Mouse (Mus musculus) v-Abl transformed pro-B cells (cell line): ENCODE results near the gene Mmp15.

Source experiments
- in situ Hi-C, 2 experiments: fragments of 400-800 bp; cut with MboI; formaldehyde crosslinking; loops; one replicate each; pipeline ENCODE4 v1.15.1; 2025; ENCODE audit not compliant: unreplicated experiment in 2 of 2

Mmp15 gene

DNA sequence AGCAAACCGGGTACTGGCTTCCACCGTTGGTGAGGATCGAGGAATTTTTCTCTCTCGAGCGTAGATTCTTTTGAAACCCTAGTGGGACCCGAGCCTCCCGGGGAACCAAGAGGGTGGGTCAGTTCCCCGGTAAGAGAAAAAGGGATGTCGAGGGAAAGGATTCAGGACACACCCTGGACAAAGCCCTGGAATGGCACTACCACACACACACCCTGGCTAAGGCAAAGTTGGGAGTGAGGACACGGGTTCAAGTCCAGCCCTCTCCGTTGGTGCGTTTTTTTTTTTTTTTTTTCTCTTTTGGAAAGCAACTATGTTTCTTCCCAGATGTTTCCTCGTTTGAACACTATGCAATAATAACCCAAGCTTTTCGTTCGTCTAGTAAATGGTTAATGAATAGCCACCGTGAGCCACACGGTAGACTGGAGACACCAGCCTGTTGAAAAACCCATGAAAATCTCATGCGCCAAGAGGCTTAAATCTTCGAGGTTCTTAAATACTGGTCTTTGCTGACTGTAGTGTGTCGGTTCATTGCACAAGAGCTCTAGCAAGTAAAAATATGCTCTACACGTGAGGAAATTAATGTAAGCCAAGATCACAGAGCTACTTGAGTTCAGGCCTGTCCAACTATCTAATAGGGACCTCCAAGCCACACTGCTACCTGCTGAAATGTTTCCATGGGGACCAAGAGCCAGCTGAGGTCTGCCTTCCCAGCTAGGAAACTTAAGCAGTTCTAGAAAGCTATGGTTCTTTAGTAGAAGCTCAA, 19.4 kb upstream of the Mmp15 start:
- in situ Hi-C loops = loop anchor here (5.0 to 25.0 kb wide), 4 partner anchors 75 to 552 kb away; partner anchors contain the start of genes Cnot1 (in 1 of the 2), Got2 (in 1 of the 2) and Sap18b (in 1 of the 2)

DNA sequence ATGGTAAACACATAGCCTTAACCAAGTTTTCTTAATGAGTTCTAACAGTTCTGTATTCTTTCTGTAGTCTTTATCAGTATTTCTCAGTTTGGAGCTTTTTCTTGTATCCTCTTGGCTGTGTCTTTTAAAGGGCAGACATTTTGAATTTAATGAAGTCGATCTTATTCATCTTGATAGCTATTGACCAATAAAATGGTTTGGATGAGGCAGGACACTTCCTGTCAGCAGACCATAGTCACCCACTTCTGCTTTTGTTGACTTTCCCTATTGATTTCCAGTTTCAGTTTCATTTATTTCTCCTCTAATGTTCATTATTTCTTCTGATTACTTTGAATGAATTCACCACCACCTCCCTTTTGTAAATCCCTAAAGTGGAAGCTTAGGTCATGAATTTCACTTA, 16.4 kb upstream of the Mmp15 start:
- in situ Hi-C loops = loop anchor here (5.0 to 25.0 kb wide), 4 partner anchors 97 to 549 kb away; partner anchors contain the start of genes Cfap20 (in 1 of the 2), Cnot1 (in 1 of the 2), Got2 (in 1 of the 2) and Sap18b (in 1 of the 2)

DNA sequence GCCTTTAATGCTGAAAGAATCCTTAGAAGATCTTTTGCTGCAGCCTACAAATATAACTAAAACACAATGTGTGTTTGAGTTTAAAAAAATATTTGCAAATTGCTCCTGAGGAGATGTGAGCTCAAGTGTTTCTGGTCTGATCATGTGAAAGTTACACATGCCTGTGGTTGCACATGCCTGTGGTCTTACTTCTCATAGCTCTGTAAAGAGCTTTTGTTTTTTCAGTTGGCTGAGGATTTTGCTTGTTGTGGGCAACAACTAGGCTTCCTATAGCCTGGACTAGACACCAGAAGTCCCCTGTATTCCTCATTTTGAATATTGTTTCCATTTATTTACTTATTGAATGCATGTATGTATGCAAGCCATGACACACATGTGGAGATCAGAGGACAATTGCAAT, 15.7 kb upstream of the Mmp15 start:
- in situ Hi-C loops = loop anchor here (5.0 to 25.0 kb wide), 4 partner anchors 96 to 548 kb away; partner anchors contain the start of genes Cfap20 (in 1 of the 2), Cnot1 (in 1 of the 2), Got2 (in 1 of the 2) and Sap18b (in 1 of the 2)

DNA sequence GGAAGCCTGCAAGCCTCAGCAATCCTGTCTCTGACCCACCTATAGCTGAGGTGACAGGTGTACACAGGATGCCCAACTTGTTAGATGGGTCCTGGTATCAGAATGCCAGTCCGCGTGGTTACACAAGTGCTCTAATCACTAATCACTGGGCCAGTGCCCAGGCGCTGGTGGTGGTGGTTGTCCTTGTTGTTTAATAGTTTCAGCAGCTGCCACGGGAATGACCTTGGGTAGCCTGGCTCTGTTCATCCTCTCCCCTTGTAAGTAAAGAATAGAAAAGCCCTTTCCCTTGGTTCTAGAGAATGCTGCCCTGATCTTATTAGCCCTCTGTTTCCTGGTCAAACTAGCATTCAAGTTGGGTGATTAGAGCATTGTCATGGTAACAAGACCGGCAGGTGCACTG, 10.3 kb upstream of the Mmp15 start:
- in situ Hi-C loops = loop anchor here (5.0 to 25.0 kb wide), 3 partner anchors 356 to 496 kb away; partner anchors contain the start of genes Cnot1 (in 1 of the 2) and Sap18b (in 1 of the 2)

DNA sequence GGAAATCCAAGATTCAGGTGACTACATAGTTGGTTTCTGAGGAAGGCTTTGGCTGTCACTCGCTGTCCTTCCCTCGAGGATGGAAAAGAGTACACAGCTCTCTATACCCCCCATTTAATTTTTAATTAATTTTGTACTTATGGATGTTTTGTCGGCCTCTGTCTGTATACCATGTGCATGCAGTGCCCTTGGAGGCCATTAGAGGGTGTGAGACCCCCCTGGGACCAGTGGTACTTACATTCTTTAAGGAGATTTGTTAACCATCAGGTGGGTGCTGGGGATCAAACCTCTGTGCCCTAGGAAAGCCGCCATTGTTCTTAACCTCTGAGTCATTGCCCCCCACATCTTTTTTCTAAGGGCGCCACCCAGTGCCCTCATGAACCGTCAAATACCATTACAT, 7.4 kb upstream of the Mmp15 start:
- in situ Hi-C loops = loop anchor here (5.0 to 25.0 kb wide), 3 partner anchors 353 to 493 kb away; partner anchors contain the start of genes Cnot1 (in 1 of the 2) and Sap18b (in 1 of the 2)

DNA sequence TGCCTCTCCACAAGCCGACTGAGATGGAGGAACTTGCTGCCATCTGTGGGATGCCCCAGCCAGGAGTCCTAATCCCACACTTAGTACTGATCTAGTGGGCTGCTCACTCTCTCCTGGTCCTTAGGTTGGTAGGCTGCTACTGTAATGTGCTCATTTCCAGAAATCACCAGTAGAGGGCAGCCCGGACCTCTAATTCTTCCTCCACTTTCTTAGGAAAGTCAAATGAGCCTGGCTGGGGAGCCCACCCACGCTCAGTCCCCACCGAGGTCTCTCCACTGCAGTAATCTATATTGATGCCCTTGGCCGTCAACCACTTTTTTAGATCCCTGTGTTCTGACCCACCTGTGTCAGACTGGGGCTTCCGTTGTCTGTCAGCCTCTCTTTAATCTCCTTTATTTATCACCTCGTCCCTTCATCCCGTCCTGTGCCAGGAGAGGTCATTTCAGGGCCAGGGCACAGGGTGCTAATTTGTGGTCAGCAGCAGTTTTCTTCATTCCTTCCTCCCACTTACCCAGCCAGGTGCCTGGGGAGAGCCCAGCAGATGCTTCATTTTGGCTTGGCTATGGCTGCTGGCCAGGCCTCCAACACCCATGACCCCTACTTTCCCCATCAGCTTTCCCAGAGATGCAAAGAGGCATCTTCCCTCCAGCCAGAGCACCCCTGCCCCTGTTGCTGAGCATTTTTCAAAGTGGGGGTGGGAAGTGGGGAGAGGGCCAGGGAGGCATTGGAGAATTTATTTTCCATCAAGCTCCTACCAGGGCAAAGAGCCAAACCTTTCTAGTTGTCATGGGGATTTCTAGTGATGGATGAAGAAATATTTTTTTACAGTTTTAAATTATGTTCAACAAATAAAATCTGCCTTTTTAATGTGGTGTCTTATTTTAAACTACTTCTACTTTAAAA, 5.2 kb upstream of the Mmp15 start:
- in situ Hi-C loops = loop anchor here (25.0 kb wide), 2 partner anchors 465 to 490 kb away; partner anchors contain the start of genes Cnot1 (in 1 of the 2) and Sap18b (in 1 of the 2)

DNA sequence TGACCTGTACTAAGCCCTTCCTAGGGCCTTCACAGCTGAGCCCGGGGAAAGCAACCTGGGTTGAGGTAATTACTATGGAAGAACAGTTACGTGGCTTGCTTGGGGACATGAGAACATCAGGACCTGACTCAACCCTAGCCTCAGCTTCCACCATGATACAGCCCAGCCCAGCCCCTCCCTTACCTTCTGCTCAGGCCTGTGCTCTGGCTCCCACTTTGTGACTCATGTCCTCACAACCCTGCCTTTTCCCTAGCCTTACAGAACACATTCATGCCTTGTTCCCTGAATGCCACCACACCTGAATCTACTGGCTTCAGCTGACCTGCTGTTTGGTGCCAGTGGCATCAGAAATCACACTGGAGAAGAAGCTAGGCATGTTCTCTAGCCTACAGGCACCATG, 3.7 kb upstream of the Mmp15 start:
- in situ Hi-C loops = loop anchor here (25.0 kb wide), 2 partner anchors 464 to 489 kb away; partner anchors contain the start of genes Cnot1 (in 1 of the 2) and Sap18b (in 1 of the 2)

DNA sequence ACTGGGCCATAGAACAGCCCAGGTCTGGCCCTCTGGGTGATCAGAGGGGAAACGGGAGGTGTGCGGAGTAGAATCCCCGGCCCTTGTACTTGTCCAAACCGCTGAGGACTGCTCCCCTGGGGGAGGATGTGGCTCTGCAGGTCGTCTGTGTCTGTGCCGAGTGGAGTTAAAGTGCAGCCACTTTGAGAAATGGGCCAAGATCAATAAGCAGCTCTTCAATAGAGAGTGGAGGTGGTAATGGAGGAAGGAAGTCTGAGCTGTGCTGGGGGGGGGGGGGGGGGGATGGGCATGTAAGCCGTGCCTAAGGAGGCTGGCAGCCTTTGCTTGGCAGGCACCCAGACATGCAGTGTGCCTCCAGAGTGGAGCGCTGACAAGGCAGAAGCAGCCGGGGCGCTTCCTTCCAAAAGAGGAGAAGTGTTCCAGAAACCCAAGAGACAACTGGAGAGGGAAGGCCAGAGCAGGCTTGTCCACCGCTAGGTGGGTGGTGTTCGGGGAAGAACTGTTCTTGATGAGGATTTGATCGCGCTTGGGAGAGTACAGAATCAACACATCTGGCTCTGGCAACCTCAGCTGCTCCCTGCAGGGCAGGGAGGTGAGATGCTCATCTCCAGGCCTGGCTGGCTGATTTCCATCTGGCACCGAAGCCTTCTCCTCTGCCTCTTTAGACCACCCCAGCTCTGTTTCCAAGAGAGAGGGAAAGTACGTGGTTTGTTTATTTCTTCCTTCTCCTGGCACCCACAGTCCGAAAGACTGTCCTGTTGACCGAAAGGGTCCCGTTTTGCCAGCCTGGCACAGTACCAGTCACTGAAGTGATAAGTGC, 3.0 kb upstream of the Mmp15 start:
- in situ Hi-C loops = loop anchor here (25.0 kb wide), 2 partner anchors 463 to 488 kb away; partner anchors contain the start of genes Cnot1 (in 1 of the 2) and Sap18b (in 1 of the 2)

DNA sequence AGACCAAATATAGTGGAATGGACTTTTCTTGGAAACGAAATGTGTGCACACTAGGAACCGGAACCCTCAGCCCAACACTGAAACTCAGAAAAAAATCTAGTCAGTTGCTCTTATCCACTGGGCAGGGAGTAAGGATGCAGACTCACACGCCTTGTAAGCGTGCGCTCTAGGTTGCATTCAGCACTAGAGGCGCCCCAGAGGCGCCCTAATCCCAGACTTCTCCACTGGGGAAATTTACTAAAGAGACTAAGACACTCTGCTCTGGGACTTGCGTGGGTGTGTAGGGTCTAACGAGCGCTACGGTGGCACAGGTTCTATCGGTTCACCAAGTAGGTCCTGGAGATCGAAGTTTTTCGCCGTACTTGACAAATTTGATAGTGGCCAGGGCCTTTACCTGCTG, 607 bp upstream of the Mmp15 start:
- in situ Hi-C loops = loop anchor here in 1 of 2 experiments (10.0 kb wide), 1 partner anchor 343 kb away; no protein-coding TSS in a partner anchor

DNA sequence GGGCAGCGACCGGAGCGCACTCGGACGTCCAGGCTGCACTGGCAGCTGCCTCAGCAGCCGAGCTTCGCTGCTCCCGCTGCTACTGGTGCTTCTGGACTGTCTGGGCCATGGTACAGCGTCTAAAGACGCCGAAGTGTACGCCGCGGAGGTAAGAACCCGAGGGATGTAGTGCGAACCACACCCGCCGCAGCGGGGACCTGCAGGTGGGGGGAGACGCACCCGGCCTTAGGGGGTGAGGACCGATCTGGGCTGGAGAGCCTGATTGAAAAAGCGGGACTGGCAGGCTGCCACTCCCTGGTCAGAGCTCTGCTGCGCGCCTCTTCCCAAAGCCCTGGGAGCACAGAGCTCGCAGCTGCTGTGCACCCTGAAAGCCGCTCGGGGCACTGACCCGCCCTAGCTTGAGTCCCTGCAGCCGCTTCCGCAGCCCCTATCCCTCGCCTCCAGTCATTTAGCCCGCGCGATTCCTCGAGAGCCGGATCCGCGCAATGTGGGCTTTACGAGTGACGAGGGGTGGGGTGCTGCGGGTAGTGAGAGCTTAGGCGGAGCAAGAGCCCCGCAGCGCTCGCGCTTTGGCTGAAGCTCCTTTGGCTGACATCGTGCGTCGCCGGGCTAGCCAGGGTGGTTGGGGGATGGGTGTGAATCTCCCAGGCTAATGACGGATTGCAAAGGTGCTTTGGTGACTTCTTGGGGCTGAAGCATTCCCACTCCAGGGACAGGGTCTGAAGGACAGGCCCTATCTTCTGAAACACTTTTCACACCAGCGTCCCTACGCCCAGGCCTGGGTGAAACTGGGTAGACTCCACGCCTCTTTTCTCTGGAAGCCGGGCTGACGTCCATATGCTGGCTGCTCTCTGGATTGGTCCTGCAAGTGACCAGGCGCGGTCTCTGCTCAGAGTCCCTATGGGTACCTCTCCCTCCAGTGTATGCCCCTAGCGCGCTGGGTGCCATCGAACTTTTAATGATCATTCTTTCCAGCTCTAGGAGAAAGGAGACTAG, 1.1 kb downstream of the Mmp15 start:
- in situ Hi-C loops = loop anchor here in 1 of 2 experiments (10.0 kb wide), 1 partner anchor 342 kb away; no protein-coding TSS in a partner anchor

DNA sequence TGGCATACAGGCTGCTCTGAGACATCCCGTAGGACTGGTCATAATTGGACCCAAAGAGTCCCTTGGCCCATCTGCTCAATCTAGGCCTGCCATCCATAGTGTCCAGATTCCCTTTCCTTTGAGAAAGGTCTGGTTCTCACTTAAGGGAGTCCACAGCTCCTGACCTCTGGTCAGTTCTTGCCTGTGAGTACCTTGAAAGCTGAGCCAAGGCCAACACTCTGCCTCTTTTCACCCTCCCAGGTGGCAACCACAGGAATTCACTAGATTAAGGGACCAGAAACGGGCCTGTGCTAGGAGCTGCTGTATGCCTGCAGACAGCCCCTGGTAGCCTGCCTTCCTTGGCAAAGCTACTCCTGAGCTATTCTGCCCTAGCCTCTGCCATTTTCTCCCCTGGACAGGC, 2.5 kb downstream of the Mmp15 start:
- in situ Hi-C loops = loop anchor here in 1 of 2 experiments (10.0 kb wide), 1 partner anchor 340 kb away; no protein-coding TSS in a partner anchor

DNA sequence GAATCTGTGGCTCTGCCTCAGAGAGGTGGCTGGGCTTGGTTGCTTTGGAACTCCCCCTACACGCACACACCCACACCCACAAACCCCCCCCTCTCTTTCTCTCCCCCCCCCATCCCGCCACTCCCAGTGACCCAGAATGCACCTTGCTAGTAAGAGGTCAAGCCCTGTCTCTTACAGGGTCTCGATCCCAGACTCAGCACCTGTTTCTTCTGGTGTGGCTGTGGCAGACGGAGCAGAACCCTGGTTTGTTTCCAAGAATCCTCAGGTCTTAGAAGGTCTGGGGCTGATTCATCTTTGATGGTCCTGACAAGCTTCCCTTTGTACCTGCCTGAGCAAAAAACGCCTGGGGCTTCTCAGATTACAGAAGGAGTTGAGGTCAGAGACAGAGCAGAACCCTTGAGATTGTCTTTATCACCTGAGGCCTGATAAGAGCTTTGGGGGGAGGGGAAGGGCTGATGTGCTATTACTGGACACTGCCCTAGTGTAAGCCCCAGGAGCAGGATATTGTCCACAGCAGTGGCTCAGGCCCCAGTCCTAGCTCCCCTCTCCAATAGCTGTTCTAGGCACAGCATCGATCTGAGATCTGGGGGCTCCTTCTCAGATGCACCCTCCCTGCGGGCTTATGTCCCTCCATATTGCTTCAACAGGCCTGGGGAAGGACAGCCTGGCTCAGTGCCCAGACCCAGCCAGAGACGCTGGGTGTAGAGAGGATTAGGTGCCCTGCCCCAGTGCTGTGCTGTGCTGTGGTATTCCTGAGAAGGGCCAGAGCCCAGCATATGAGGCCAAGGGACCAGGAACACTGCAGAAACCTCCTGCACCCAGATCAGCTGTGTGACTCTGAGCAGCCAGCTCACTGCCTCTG, 6.7 kb downstream of the Mmp15 start:
- in situ Hi-C loops = loop anchor here in 1 of 2 experiments (10.0 kb wide), 1 partner anchor 336 kb away; no protein-coding TSS in a partner anchor

DNA sequence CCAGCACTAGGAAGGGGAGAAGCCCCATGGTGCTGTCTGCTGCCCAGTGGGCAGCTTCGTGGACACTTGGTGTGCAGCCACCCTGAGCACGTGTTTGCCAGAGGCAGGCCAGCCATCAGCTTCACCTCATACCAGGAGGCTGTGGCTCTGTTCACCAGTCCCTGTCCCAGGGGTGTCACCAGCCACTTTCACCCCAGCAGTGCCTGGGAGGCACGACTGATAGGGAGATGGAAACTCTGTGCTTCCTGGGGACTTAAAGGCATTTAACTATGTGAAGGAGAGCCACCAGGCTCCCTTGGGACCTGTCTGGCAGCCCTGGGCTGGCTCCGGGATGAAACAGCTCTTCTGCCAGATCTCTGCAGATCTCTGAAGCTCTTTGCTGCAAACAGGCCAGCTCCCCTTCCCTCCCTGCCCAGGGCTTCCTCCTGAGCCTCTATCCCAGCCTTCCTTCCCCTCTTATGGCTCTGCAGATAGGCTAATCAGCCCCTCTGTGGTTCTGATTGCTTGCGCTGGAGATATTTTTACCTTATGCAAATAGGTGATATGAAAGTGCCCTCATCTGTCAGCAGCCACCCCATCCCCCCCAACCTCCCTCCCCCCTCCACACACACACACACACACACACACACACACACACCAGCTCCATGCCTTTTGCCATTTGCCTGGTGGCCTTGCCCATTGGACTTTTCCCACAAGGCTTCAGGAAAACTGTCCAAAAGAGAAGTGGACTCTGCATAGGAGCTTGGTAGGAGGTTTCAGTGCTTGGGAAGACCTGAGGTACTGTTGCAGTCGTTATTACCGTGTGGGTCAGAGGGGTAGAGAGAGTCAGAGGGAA, 8.3 kb downstream of the Mmp15 start:
- in situ Hi-C loops = no loop called here

DNA sequence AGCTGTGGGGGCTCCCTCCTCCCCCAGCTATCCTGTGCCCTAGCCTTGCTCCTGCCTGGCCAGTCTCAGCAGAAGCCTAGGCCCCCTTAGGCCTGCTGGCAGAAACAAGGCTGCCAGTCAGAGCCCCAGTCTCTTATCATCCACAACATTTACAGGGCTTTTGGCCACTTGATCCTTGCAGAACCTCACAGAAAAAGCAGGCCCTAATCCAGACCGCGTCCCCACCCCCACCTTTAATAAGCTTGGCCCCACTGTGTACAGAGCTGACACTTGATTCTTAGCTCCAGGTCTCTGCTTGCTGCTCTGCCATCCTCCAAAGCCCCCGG, 8.9 kb downstream of the Mmp15 start:
- in situ Hi-C loops = no loop called here

DNA sequence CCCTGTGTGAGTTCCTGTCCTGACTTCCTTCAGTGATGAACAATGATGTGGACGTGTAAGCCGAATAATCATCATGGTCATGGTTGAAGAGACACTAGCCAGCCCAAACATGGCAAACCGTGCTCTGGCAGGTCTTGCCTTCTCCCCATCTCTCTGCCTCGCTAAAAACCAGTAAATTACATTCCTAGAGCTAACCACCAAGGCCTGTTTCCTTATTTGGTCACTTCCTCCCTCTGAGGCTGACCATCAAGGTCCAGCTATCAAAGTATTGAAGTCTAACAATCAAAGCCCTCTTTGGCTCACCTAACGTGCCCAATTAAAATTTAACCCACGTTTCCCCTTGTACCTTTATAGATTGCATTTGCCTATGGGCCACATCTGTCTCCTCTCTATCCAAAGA, 10.2 kb downstream of the Mmp15 start:
- in situ Hi-C loops = no loop called here

DNA sequence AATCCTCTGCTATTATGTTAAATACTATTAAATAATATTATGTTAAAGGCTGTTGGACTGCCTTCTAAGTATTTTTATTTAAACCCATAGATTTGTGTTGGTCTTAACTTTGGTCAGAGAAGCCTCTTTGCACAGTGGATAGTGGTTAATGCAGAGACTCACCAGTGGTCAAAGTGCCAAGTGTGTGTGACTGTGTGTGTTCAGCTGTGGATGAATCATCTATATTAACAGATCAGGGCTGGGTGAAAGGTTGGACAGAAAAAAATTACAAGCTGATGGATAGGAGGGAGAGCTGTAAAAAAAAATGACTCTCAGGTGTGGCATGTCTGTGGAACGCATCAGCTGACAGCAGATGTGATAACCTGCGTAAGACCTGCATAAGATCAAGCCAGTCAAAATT, 11.8 kb downstream of the Mmp15 start:
- in situ Hi-C loops = no loop called here
